Mouse (Mus musculus) stomach, postnatal 0 days (tissue): Measurements from ENCODE around the gene Thbs4. TPM values are rescaled to one million over a fixed set of nuclear protein-coding genes. Genes with fewer than 3 reads are reported as not detected.

Experiments
- ATAC-seq: fragments of 200-750 bp; cut with Nextera tagmentation; 2 replicates; pipeline ENCODE4 v1.8.0; 2017; ENCODE audit not compliant: low FRiP score, low TSS enrichment
- DNase-seq: peaks from one replicate; pipeline ENCODE4 v3.0.0-alpha.2; 2016; ENCODE audit warnings: low spot score
- H3K27ac ChIP-seq: fragments of 300-500 bp; sonication (generic); replicated peaks from 2 replicates; pipeline ENCODE4 v1.5.1; 2014; ENCODE audit warnings: mild to moderate bottlenecking, control low read depth
- H3K27me3 ChIP-seq: fragments of 300-500 bp; sonication (generic); 2 replicates; pipeline ENCODE4 v1.6.1; 2014; ENCODE audit warnings: low read length; ENCODE audit not compliant: control insufficient read depth, insufficient read depth
- H3K36me3 ChIP-seq: fragments of 300-500 bp; sonication (generic); 2 replicates; pipeline ENCODE4 v1.6.1; 2014; ENCODE audit warnings: low read length, mixed read lengths; ENCODE audit not compliant: control insufficient read depth, insufficient read depth
- H3K4me1 ChIP-seq: fragments of 300-500 bp; sonication (generic); replicated peaks from 2 replicates; pipeline ENCODE4 v1.6.1; 2014; ENCODE audit warnings: antibody characterized with exemption; ENCODE audit not compliant: control insufficient read depth, insufficient read depth
- H3K4me2 ChIP-seq: fragments of 300-500 bp; sonication (generic); replicated peaks from 2 replicates; pipeline ENCODE4 v1.6.1; 2014; ENCODE audit warnings: low read depth, mild to moderate bottlenecking, control low read depth, moderate library complexity
- H3K4me3 ChIP-seq: fragments of 300-500 bp; sonication (generic); 2 replicates; pipeline ENCODE4 v1.5.1; 2014; ENCODE audit warnings: low read depth, low read length, control low read depth
- H3K9ac ChIP-seq: fragments of 300-500 bp; sonication (generic); 2 replicates; pipeline ENCODE4 v1.6.1; 2014; ENCODE audit warnings: mild to moderate bottlenecking, low read length, control low read depth, mixed read lengths
- H3K9me3 ChIP-seq: fragments of 300-500 bp; sonication (generic); 2 replicates; pipeline ENCODE4 v1.6.1; 2016; ENCODE audit warnings: low read length; ENCODE audit not compliant: control insufficient read depth
- CTCF ChIP-seq: IDR thresholded peaks from 2 replicates; pipeline ENCODE4 v1.5.1; 2016; ENCODE audit warnings: antibody characterized with exemption, low read depth, mild to moderate bottlenecking, moderate library complexity
- EP300 ChIP-seq: optimal IDR thresholded peaks from 2 replicates; pipeline ENCODE3; 2016; ENCODE audit warnings: antibody characterized with exemption
- WGBS: fragments of 180-500 bp; shearing (Covaris S2); extraction: QIAGEN DNeasy Blood & Tissue Kit; methylation state at CpG from one replicate; pipeline ENCODE4 v1.1.7; 2014; 5-methylcytosine and 5-hydroxymethylcytosine counted together
- polyA plus RNA-seq: library from polyadenylated mRNA; unstranded; fragments of >200 nt; fragmentation: Nextera tagmentation; extraction: Ambion mirVana; gene quantifications from 2 replicates; pipeline ENCODE4 v1.2.1, GENCODE M21; 2015

Thbs4 gene
- polyA plus RNA-seq, 1 experiment from 2014 or later: 0.72 TPM

DNA sequence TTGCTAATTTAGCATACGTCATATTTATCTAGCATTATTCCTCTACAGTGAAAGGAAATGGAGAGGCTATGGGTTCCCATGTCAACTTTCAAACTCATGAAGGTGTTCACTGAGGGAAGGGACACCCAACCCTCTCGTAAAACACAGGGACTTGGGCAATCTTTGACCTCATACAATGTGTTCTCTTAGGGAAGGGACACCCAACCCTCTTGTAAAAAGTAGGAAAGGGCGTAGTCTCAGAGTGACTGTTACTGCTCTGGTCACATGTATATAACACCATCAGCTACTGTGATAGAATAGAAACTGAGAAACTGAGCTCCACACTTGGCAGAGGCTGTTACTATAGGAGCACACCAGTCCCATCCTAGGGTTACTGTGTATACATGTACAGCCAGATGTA lies 13.2 kb upstream of the Thbs4 start:
- Histone ChIP-seq H3K36me3 (no peaks in the 10 kb centered on the region), H3K9me3 (no peaks in the 10 kb centered on the region), H3K9ac (no peak overlapping the region), H3K4me3 (no peak overlapping the region), H3K4me1 (no peaks in the 10 kb centered on the region), H3K27ac (no peak overlapping the region), H3K27me3 (no peaks in the 10 kb centered on the region), H3K4me2 (no peak overlapping the region)
- no peak for DNase-seq
- TF ChIP-seq EP300 (no peak), CTCF (no peak)
- no peak for ATAC-seq
- WGBS: 88% methylated on average over 3 of the region's 3 CpGs

DNA sequence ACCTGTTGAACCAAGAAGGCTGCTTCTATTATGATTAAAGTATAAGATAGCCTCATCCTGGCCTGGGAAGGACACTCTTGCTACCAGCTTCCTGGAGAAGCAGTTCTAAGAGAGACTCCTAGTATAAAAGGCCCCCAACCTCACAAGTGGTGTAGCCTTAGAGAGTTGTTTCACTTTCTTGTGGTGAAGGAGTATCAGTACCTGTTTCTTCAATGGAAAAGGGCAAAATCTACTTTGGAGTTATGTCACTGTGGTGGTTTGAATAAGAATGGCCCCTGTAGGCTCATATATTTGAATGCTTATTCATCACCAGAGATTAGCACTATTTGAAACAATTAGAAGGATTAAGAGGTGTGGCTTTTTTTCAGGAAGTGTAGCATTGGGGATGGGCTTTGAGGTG lies 12.2 kb upstream of the Thbs4 start:
- no peak for TF ChIP-seq CTCF
- TF ChIP-seq EP300: no peak
- ATAC-seq (no peak), DNase-seq (no peak)
- Histone ChIP-seq H3K4me3 (no peak overlapping the region), H3K4me2 (no peak overlapping the region), H3K9me3 (no peaks in the 10 kb centered on the region), H3K27me3 (no peaks in the 10 kb centered on the region), H3K27ac (no peak overlapping the region), H3K4me1 (no peaks in the 10 kb centered on the region), H3K9ac (no peak overlapping the region), H3K36me3 (no peaks in the 10 kb centered on the region)

GRCm38 (mm10) chr13:92799306-92799925 lies 4.8 kb upstream of the Thbs4 start:
- no peaks in the 10 kb centered on the region for H3K9me3 ChIP-seq
- DNase-seq (no peak), ATAC-seq (no peak)
- H3K27me3 ChIP-seq: no peaks in the 10 kb centered on the region
- no peak overlapping the region for H3K9ac ChIP-seq
- 57% methylated on average over 7 of the region's 7 CpGs for WGBS
- H3K4me2 ChIP-seq: no peak overlapping the region
- no peak for TF ChIP-seq CTCF
- TF ChIP-seq EP300: no peak
- no peaks in the 10 kb centered on the region for H3K36me3 ChIP-seq
- H3K4me3 ChIP-seq: no peak overlapping the region
- H3K27ac ChIP-seq: no peak overlapping the region
- no peaks in the 10 kb centered on the region for H3K4me1 ChIP-seq

GRCm38 (mm10) chr13:92798830-92799229 lies 4.2 kb upstream of the Thbs4 start:
- DNase-seq (no peak), ATAC-seq (no peak)
- no peak overlapping the region for H3K4me2 ChIP-seq
- TF ChIP-seq CTCF: no peak
- TF ChIP-seq EP300: no peak
- H3K9me3 ChIP-seq: no peaks in the 10 kb centered on the region
- H3K9ac ChIP-seq: no peak overlapping the region
- WGBS: 57% methylated on average over 2 of the region's 2 CpGs
- H3K4me1 ChIP-seq: no peaks in the 10 kb centered on the region
- no peaks in the 10 kb centered on the region for H3K27me3 ChIP-seq
- no peak overlapping the region for H3K27ac ChIP-seq
- no peak overlapping the region for H3K4me3 ChIP-seq
- H3K36me3 ChIP-seq: no peaks in the 10 kb centered on the region

GRCm38 (mm10) chr13:92793636-92794035 lies 982 bp downstream of the Thbs4 start:
- DNase-seq: no peak
- Histone ChIP-seq H3K4me3 (no peak overlapping the region), H3K27ac (no peak overlapping the region), H3K9me3 (no peaks in the 10 kb centered on the region), H3K27me3 (no peaks in the 10 kb centered on the region; the same call in 1 of the 2 replicates), H3K4me1 (no peaks in the 10 kb centered on the region), H3K9ac (no peak overlapping the region), H3K36me3 (no peaks in the 10 kb centered on the region), H3K4me2 (no peak overlapping the region)
- no peak for ATAC-seq
- TF ChIP-seq CTCF (no peak), EP300 (no peak)
- WGBS: 59% methylated on average over 8 of the region's 8 CpGs

DNA sequence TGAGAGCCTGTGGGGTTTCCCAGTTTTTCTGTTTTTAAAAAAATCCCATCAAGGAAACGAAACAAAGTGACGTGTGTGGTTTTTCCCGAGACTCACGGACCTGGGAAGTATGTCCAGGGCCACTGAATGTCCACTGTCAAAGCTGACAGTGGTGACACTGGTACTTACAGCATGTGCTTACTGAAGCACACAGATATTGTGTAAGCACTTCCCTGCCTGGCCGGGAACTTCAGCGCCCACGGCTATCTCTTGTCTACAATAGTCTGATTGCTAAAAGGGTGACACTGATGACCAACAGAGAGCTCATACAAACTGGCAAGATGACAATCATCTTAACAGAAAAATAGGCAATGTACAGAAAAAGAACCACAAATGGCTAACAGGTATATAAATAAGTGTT lies 3.1 kb downstream of the Thbs4 start:
- Histone ChIP-seq H3K4me3 (no peak overlapping the region), H3K4me1 (no peaks in the 10 kb centered on the region), H3K4me2 (no peak overlapping the region), H3K9ac (no peak overlapping the region), H3K9me3 (no peaks in the 10 kb centered on the region), H3K27me3 (no peaks in the 10 kb centered on the region; the same call in 1 of the 2 replicates), H3K27ac (no peak overlapping the region), H3K36me3 (no peaks in the 10 kb centered on the region)
- no peak for DNase-seq
- ATAC-seq: no peak
- 87% methylated on average over 7 of the region's 7 CpGs for WGBS
- TF ChIP-seq CTCF (no peak), EP300 (no peak)
